Mouse (Mus musculus): ENCODE measurements around the gene Kel.

Gene Kel

GRCm38 (mm10) chr6:41643227-41643626 is 60.9 kb downstream of the Kel start:
- no peak for DNase-seq

GRCm38 (mm10) chr6:41642765-41643164 is 61.4 kb downstream of the Kel start:
- no peak for DNase-seq

GRCm38 (mm10) chr6:41641173-41641866 is 62.8 kb downstream of the Kel start:
- DNase-seq: no peak

- no peak for DNase-seq
Measured at GRCm38 (mm10) chr6:41640449-41640848, 63.7 kb downstream of the Kel start.

GRCm38 (mm10) chr6:41637927-41638506 is 66.1 kb downstream of the Kel start:
- no peak for DNase-seq

- DNase-seq: no peak
Measured at GRCm38 (mm10) chr6:41637393-41637792, 66.7 kb downstream of the Kel start.
